11 mouse cellular contexts compared by ENCODE assay signal in the genomic region with DNA sequence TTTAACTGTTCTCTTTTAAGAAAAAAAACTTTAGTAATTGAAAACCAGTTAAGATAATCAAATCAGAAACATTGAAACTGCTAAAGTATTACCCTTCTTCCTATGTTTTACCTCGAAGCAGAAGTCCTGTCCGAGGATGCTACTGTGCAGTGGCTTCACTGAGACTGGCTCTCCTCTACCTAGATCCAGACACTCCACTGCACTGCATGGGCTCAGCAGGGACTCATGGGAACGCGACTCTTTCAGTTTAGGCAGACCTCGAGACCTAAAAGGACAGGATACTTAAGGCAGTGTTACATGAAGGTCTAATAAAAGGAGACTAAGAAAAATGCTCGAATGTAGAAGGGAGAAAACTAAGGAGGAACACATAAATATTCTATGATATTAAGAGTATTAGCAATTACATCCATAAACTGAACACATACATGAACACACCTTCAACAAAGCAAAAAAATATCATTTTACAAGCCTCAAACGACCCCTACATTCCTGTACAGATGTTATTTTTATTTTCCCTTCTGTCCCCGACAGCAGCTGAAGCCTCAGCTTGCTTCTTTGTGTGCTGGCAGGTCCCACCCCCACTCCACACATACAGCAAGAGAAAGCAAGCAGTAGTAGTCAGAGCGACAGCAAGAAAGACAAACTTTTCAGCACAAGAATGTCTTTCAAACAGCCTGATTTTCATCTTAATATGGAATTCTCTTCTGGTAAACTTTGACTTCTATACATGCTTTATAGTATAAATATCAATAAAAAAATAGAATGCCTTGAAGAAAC.
DNase-seq lines count a peak whose midpoint lies in the region; ATAC-seq and TF ChIP-seq lines count a peak whose summit lies in the region.
"Had no signal": no experiment of that assay in that cellular context is flagged by ENCODE, and none has a peak within 500 bp of the region (broad histone marks: within the 10 kb centered on the region; RNA-seq: fewer than 3 reads in every experiment).

No protein-coding gene starts in this region.

- peaks cover 6% of the 10 kb centered on the region; the same call in 1 of the 2 replicates for H3K36me3 ChIP-seq in heart, embryonic 16.5 days (ENCODE audit: control insufficient read depth, insufficient read depth)
- peaks cover 16% of the 10 kb centered on the region; the same call in 1 of the 2 replicates for H3K36me3 ChIP-seq in midbrain, embryonic 12.5 days
- H3K36me3 ChIP-seq in stomach, postnatal 0 days (ENCODE audit: control insufficient read depth, insufficient read depth, low read length) = no peaks in the 10 kb centered on the region

- no peak for TF ChIP-seq EP300 in stomach, postnatal 0 days (optimal IDR thresholded peaks at IDR 0.05)

- DNase-seq in heart, adult 11 months = peak; percentile 67
- DNase-seq in heart, adult 9 months (ENCODE audit: low spot score in 2 of 2) = no peak
- peak; percentile 36 for DNase-seq in embryo, embryonic 10.5 days (ENCODE audit: low spot score)
- DNase-seq in adrenal gland, adult 2 months = no peak
- DNase-seq in stomach, postnatal 0 days (ENCODE audit: low spot score) = no peak
- no peak for DNase-seq in right cerebral cortex, adult 18-20 months
- DNase-seq: kidney, adult 8-10 months; lung, adult 18-20 months had no signal

- ATAC-seq in heart, embryonic 16.5 days (replicated peaks; ENCODE audit: extremely low read depth, insufficient read depth, low FRiP score) = 0 out of 2 replicates have a peak, but pooled peaks have one; percentile 52
- no peak for ATAC-seq in midbrain, embryonic 12.5 days (ENCODE audit: low FRiP score, low read depth)
- no peak for ATAC-seq in stomach, postnatal 0 days (ENCODE audit: low FRiP score, low TSS enrichment)
- ATAC-seq: Patski had no signal

- peak overlapping the region; percentile 33 for H3K4me3 ChIP-seq in heart, embryonic 16.5 days (ENCODE audit: low read length)
- no peak overlapping the region for H3K4me3 ChIP-seq in midbrain, embryonic 12.5 days
- no peak overlapping the region for H3K4me3 ChIP-seq in stomach, postnatal 0 days (ENCODE audit: low read depth, low read length)

- peak overlapping the region; percentile 64 for H3K4me2 ChIP-seq in heart, embryonic 16.5 days (ENCODE audit: low read depth, low read length)
- H3K4me2 ChIP-seq in midbrain, embryonic 12.5 days (replicated peaks) = peak overlapping the region; percentile 27
- no peak overlapping the region for H3K4me2 ChIP-seq in stomach, postnatal 0 days (replicated peaks; ENCODE audit: low read depth)

- 27% methylated on average over 9 of the region's 9 CpGs for WGBS in heart, embryonic 16.5 days
- 25% methylated on average over 9 of the region's 9 CpGs for WGBS in midbrain, embryonic 12.5 days
- 42% methylated on average over 9 of the region's 9 CpGs for WGBS in stomach, postnatal 0 days

- peak overlapping the region; percentile 58 for H3K27ac ChIP-seq in heart, embryonic 16.5 days (ENCODE audit: low read length)
- no peak overlapping the region for H3K27ac ChIP-seq in midbrain, embryonic 12.5 days (replicated peaks)
- no peak overlapping the region for H3K27ac ChIP-seq in stomach, postnatal 0 days (replicated peaks)

- peak overlapping the region; percentile 65 for H3K9ac ChIP-seq in heart, embryonic 16.5 days (ENCODE audit: low read length)
- no peak overlapping the region for H3K9ac ChIP-seq in midbrain, embryonic 12.5 days (replicated peaks)
- H3K9ac ChIP-seq in stomach, postnatal 0 days (ENCODE audit: low read length) = no peak overlapping the region

- H3K4me1 ChIP-seq in heart, embryonic 16.5 days (ENCODE audit: control insufficient read depth, insufficient read depth, low read length) = peaks cover 20% of the 10 kb centered on the region
- H3K4me1 ChIP-seq in midbrain, embryonic 12.5 days = peaks cover 33% of the 10 kb centered on the region
- no peaks in the 10 kb centered on the region for H3K4me1 ChIP-seq in stomach, postnatal 0 days (replicated peaks; ENCODE audit: control insufficient read depth, insufficient read depth)

- H3K27me3 ChIP-seq in heart, embryonic 16.5 days (ENCODE audit: control insufficient read depth, insufficient read depth, low read length) = no peaks in the 10 kb centered on the region
- H3K27me3 ChIP-seq in midbrain, embryonic 12.5 days = no peaks in the 10 kb centered on the region
- H3K27me3 ChIP-seq in stomach, postnatal 0 days (ENCODE audit: control insufficient read depth, insufficient read depth, low read length) = no peaks in the 10 kb centered on the region
- H3K27me3 ChIP-seq: Patski had no signal

- no peaks in the 10 kb centered on the region for H3K9me3 ChIP-seq in heart, embryonic 16.5 days (replicated peaks; ENCODE audit: control insufficient read depth, low read length)
- no peaks in the 10 kb centered on the region for H3K9me3 ChIP-seq in midbrain, embryonic 12.5 days
- no peaks in the 10 kb centered on the region for H3K9me3 ChIP-seq in stomach, postnatal 0 days (ENCODE audit: control insufficient read depth, low read length)

- no peak for TF ChIP-seq CTCF in stomach, postnatal 0 days (IDR thresholded peaks at IDR 0.05; ENCODE audit: low read depth)

Comparison
In these comparisons a context has a peak if more than half of its experiments do, and no peak if none do; other contexts are left out.
1. DNase-seq: peak in heart, adult 11 months (single experiment) and embryo, embryonic 10.5 days (single experiment); none in heart, adult 9 months (0 of 2), adrenal gland, adult 2 months (single experiment), stomach, postnatal 0 days (single experiment) and right cerebral cortex, adult 18-20 months (single experiment).